Mouse (Mus musculus) hindbrain, embryonic 12.5 days (tissue): ENCODE measurements at regions not wholly inside any gene's neighbourhood (a gene's known extent, or its start where the extent isn't known, plus 50 kb on each side); places are given as distances from the start of the nearest gene placed in this dataset.
A peak's percentile ranks its signal among the peaks of the same experiment; 100 is the strongest.

Experiments
- ATAC-seq: fragments of 200-750 bp; cut with Nextera tagmentation; 2 replicates; pipeline ENCODE4 v1.8.0; 2017; ENCODE audit warnings: moderate TSS enrichment; ENCODE audit not compliant: low FRiP score
- H3K27ac ChIP-seq: fragments of 300-500 bp; sonication (generic); 2 replicates; pipeline ENCODE4 v1.5.1; 2016; ENCODE audit warnings: mild to moderate bottlenecking
- H3K27me3 ChIP-seq: fragments of 300-500 bp; sonication (generic); 2 replicates; pipeline ENCODE4 v1.6.1; 2016; ENCODE audit warnings: mild to moderate bottlenecking
- H3K36me3 ChIP-seq: fragments of 300-500 bp; sonication (generic); 2 replicates; pipeline ENCODE4 v1.6.1; 2016; ENCODE audit warnings: mild to moderate bottlenecking
- H3K4me1 ChIP-seq: fragments of 300-500 bp; sonication (generic); 2 replicates; pipeline ENCODE4 v1.6.1; 2016
- H3K4me2 ChIP-seq: fragments of 300-500 bp; sonication (generic); replicated peaks from 2 replicates; pipeline ENCODE4 v1.6.1; 2016; ENCODE audit warnings: mild to moderate bottlenecking
- H3K4me3 ChIP-seq: fragments of 300-500 bp; sonication (generic); 2 replicates; pipeline ENCODE4 v1.5.1; 2016; ENCODE audit warnings: mild to moderate bottlenecking
- H3K9ac ChIP-seq: fragments of 300-500 bp; sonication (generic); 2 replicates; pipeline ENCODE4 v1.6.1; 2016; ENCODE audit warnings: mild to moderate bottlenecking, moderate library complexity
- H3K9me3 ChIP-seq: fragments of 300-500 bp; sonication (generic); replicated peaks from 2 replicates; pipeline ENCODE4 v1.6.1; 2016; ENCODE audit warnings: mild to moderate bottlenecking
- WGBS: fragments of 180-500 bp; shearing (Covaris S2); methylation state at CpG from one replicate; pipeline ENCODE4 v1.1.7; 2016; 5-methylcytosine and 5-hydroxymethylcytosine counted together

GRCm38 (mm10) chr1:137561686-137562085, 601.4 kb upstream of the Nr5a2 start:
- ATAC-seq: no peak
- H3K36me3 ChIP-seq: no peaks in the 10 kb centered on the region
- H3K9ac ChIP-seq: no peak overlapping the region
- no peaks in the 10 kb centered on the region for H3K9me3 ChIP-seq
- H3K4me2 ChIP-seq: no peak overlapping the region
- no peaks in the 10 kb centered on the region for H3K4me1 ChIP-seq
- no peaks in the 10 kb centered on the region for H3K27me3 ChIP-seq
- H3K27ac ChIP-seq: no peak overlapping the region
- 81% methylated on average over 3 of the region's 3 CpGs for WGBS
- no peak overlapping the region for H3K4me3 ChIP-seq

- no peaks in the 10 kb centered on the region for H3K9me3 ChIP-seq
- no peaks in the 10 kb centered on the region for H3K4me1 ChIP-seq
- H3K27me3 ChIP-seq: no peaks in the 10 kb centered on the region
- no peak for ATAC-seq
- H3K4me2 ChIP-seq: no peak overlapping the region
- no peak overlapping the region for H3K9ac ChIP-seq
- WGBS: 68% methylated on average over 11 of the region's 11 CpGs
- no peak overlapping the region for H3K27ac ChIP-seq
- H3K4me3 ChIP-seq: no peak overlapping the region
- no peaks in the 10 kb centered on the region for H3K36me3 ChIP-seq
Observed at GRCm38 (mm10) chr1:137560389-137561268, 600.4 kb upstream of the Nr5a2 start.

- no peaks in the 10 kb centered on the region for H3K9me3 ChIP-seq
- ATAC-seq: no peak
- H3K27ac ChIP-seq: no peak overlapping the region
- no peaks in the 10 kb centered on the region for H3K36me3 ChIP-seq
- no peaks in the 10 kb centered on the region for H3K27me3 ChIP-seq
- no peaks in the 10 kb centered on the region for H3K4me1 ChIP-seq
- 87% methylated on average over 1 of the region's 1 CpGs for WGBS
- H3K4me3 ChIP-seq: no peak overlapping the region
- no peak overlapping the region for H3K4me2 ChIP-seq
- H3K9ac ChIP-seq: no peak overlapping the region
Observed at GRCm38 (mm10) chr1:137549659-137550058, 589.4 kb upstream of the Nr5a2 start.

GRCm38 (mm10) chr1:137545666-137546065, 585.4 kb upstream of the Nr5a2 start:
- no peaks in the 10 kb centered on the region for H3K36me3 ChIP-seq
- H3K4me1 ChIP-seq: no peaks in the 10 kb centered on the region
- ATAC-seq: no peak
- H3K9ac ChIP-seq: no peak overlapping the region
- no peaks in the 10 kb centered on the region for H3K9me3 ChIP-seq
- H3K4me2 ChIP-seq: no peak overlapping the region
- no peak overlapping the region for H3K4me3 ChIP-seq
- H3K27ac ChIP-seq: no peak overlapping the region
- H3K27me3 ChIP-seq: no peaks in the 10 kb centered on the region

- H3K9me3 ChIP-seq: no peaks in the 10 kb centered on the region
- H3K4me2 ChIP-seq: no peak overlapping the region
- H3K4me1 ChIP-seq: no peaks in the 10 kb centered on the region
- 92% methylated on average over 3 of the region's 3 CpGs for WGBS
- no peak overlapping the region for H3K9ac ChIP-seq
- H3K4me3 ChIP-seq: no peak overlapping the region
- no peaks in the 10 kb centered on the region for H3K27me3 ChIP-seq
- no peaks in the 10 kb centered on the region for H3K36me3 ChIP-seq
- no peak overlapping the region for H3K27ac ChIP-seq
- ATAC-seq: no peak
Observed at GRCm38 (mm10) chr1:137543828-137544227, 583.6 kb upstream of the Nr5a2 start.

- Histone ChIP-seq H3K4me1 (no peaks in the 10 kb centered on the region), H3K4me3 (no peak overlapping the region), H3K36me3 (no peaks in the 10 kb centered on the region), H3K9me3 (no peaks in the 10 kb centered on the region), H3K27ac (no peak overlapping the region), H3K9ac (no peak overlapping the region), H3K4me2 (no peak overlapping the region), H3K27me3 (no peaks in the 10 kb centered on the region)
- 60% methylated on average over 9 of the region's 9 CpGs for WGBS
- no peak for ATAC-seq
Observed at GRCm38 (mm10) chr1:137541453-137541852, 581.2 kb upstream of the Nr5a2 start.

- H3K27ac ChIP-seq: no peak overlapping the region
- no peaks in the 10 kb centered on the region for H3K36me3 ChIP-seq
- 78% methylated on average over 12 of the region's 12 CpGs for WGBS
- no peak for ATAC-seq
- no peak overlapping the region for H3K4me2 ChIP-seq
- H3K4me1 ChIP-seq: no peaks in the 10 kb centered on the region
- no peaks in the 10 kb centered on the region for H3K27me3 ChIP-seq
- H3K9me3 ChIP-seq: no peaks in the 10 kb centered on the region
- H3K4me3 ChIP-seq: no peak overlapping the region
- H3K9ac ChIP-seq: no peak overlapping the region
Observed at GRCm38 (mm10) chr1:137539424-137540116, 579.3 kb upstream of the Nr5a2 start.

- Histone ChIP-seq H3K4me3 (no peak overlapping the region), H3K27ac (no peak overlapping the region), H3K27me3 (no peaks in the 10 kb centered on the region), H3K36me3 (no peaks in the 10 kb centered on the region), H3K9me3 (no peaks in the 10 kb centered on the region), H3K4me1 (no peaks in the 10 kb centered on the region), H3K9ac (no peak overlapping the region), H3K4me2 (no peak overlapping the region)
- peak; percentile 54 for ATAC-seq
- WGBS: 64% methylated on average over 2 of the region's 2 CpGs
Observed at GRCm38 (mm10) chr1:137514750-137515149, 554.5 kb upstream of the Nr5a2 start.

GRCm38 (mm10) chr1:137503704-137504422, 543.6 kb upstream of the Nr5a2 start:
- Histone ChIP-seq H3K4me1 (no peaks in the 10 kb centered on the region), H3K9ac (no peak overlapping the region), H3K36me3 (no peaks in the 10 kb centered on the region), H3K4me3 (no peak overlapping the region), H3K4me2 (no peak overlapping the region), H3K9me3 (no peaks in the 10 kb centered on the region), H3K27ac (no peak overlapping the region), H3K27me3 (no peaks in the 10 kb centered on the region)
- ATAC-seq: no peak
- WGBS: 76% methylated on average over 8 of the region's 8 CpGs

- 84% methylated on average over 5 of the region's 5 CpGs for WGBS
- ATAC-seq: no peak
- Histone ChIP-seq H3K4me2 (no peak overlapping the region), H3K9ac (no peak overlapping the region), H3K9me3 (no peaks in the 10 kb centered on the region), H3K4me3 (no peak overlapping the region), H3K36me3 (no peaks in the 10 kb centered on the region), H3K27ac (no peak overlapping the region), H3K4me1 (no peaks in the 10 kb centered on the region), H3K27me3 (no peaks in the 10 kb centered on the region)
Observed at GRCm38 (mm10) chr1:137488226-137488625, 528.0 kb upstream of the Nr5a2 start.

- Histone ChIP-seq H3K9me3 (no peaks in the 10 kb centered on the region), H3K4me3 (no peak overlapping the region), H3K27ac (no peak overlapping the region), H3K4me2 (no peak overlapping the region), H3K9ac (no peak overlapping the region), H3K4me1 (no peaks in the 10 kb centered on the region), H3K27me3 (no peaks in the 10 kb centered on the region), H3K36me3 (no peaks in the 10 kb centered on the region)
- WGBS: 46% methylated on average over 1 of the region's 1 CpGs
- ATAC-seq: no peak
Observed at GRCm38 (mm10) chr1:137478459-137478858, 518.2 kb upstream of the Nr5a2 start.

GRCm38 (mm10) chr1:137477239-137477638, 517.0 kb upstream of the Nr5a2 start:
- Histone ChIP-seq H3K9ac (no peak overlapping the region), H3K4me1 (no peaks in the 10 kb centered on the region), H3K27me3 (no peaks in the 10 kb centered on the region), H3K36me3 (no peaks in the 10 kb centered on the region), H3K4me3 (no peak overlapping the region), H3K27ac (no peak overlapping the region), H3K4me2 (no peak overlapping the region), H3K9me3 (no peaks in the 10 kb centered on the region)
- WGBS: 83% methylated on average over 3 of the region's 3 CpGs
- no peak for ATAC-seq
